Mouse (Mus musculus): ENCODE data around the gene Zfp574. TPM values are rescaled to one million over a fixed set of nuclear protein-coding genes. Genes with fewer than 3 reads are reported as not detected.

Gene Zfp574
- total RNA-seq, 2 experiments from 2014 or later = 29.2 to 29.6 TPM

DNA sequence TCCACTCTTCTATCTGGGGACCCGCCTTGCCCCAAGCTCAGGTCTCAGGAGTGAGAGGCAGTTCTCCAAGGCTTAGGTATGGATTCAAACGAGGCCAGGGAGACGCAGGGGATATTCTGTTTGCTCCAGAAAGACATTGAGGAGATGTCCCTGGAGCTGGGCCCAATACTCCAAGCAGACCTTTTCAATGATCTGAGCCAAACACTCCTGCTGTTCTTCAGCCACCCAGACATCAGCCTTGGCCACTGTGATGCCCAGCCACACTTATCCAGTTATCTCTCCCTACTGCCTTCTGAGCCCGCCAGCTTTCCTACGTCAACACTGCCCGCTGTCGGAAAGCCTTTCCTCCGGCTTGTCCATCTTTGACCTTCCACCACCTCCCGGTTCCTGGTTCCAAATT, 38.0 kb downstream of the Zfp574 start:
- no peak for DNase-seq (ENCODE audit: extremely low spot score in 1 of 2, low spot score in 1 of 2)

- peak in 1 of 2 experiments; percentile 37 for DNase-seq (ENCODE audit: extremely low spot score in 1 of 2, low spot score in 1 of 2)
Measured at GRCm38 (mm10) chr7:25112178-25112955, 40.0 kb downstream of the Zfp574 start.

DNA sequence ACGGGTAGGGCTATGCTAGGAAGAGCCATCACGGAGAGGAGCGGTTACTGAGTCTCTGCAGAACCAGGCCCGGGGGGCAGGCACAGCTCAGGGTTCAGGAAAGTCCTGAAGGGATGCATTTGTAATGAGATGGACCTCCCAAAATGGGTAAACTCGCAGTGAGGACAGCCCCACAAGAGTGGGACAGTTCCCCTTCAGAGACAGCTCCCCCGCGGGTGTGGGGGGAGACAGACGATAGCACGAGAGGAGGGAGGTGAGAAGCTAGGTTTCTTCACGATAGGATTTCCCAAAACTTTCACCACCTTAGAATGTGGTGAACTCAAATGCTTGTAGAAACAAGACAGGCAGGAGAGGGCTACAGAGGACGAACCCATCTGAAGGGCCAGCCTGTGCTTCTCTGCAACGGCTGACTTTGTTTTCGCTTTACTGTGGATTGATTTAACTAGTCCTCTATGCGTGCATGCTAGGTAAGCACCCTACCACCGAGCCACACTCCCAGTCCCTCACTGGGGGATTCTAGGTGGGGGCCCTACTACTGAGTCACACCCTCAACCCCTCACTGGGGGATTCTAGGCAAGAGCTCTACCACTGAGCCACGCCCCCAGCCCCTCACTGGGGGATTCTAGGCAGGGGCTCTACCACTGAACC, 40.7 kb downstream of the Zfp574 start:
- no peak for DNase-seq (ENCODE audit: extremely low spot score in 1 of 2, low spot score in 1 of 2)

DNA sequence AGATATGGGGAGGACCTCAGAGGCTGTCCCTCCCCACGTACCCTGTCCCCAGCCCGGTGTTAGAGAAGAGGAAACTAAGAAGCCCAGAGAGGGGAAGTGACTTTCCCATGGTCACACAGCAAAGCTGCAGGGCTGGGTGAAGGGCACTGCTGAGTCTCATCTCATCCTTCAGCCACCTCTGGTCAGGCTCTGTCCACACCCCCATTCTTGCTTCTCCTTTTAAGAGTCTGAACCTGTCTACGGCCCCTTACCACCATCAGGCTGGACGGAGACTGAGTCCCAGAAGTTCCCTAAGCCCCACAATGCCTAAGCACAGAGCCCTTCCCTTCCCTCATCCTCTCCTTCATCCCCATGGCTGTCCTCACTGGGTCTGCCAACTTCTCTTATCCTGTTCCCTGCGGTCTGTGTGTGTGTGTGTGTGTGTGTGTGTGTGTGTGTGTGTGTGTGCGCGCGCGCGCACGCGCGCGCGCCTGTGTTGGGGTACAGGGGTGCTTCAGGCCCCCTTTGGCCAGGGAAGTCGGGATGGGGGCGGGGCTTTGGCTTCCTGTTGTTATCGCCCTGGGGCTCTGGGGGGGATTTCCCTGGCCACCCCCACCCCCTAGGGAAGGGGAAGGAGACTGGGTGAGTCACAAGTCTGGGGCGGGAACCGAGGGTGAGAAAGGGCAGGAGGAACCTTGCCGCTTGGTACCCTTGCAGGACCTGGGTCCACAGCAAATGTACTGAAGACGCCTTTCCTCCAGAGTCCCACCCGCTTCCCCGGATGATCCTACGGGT, 47.9 kb downstream of the Zfp574 start:
- no peak for DNase-seq (ENCODE audit: extremely low spot score in 1 of 2, low spot score in 1 of 2)

DNA sequence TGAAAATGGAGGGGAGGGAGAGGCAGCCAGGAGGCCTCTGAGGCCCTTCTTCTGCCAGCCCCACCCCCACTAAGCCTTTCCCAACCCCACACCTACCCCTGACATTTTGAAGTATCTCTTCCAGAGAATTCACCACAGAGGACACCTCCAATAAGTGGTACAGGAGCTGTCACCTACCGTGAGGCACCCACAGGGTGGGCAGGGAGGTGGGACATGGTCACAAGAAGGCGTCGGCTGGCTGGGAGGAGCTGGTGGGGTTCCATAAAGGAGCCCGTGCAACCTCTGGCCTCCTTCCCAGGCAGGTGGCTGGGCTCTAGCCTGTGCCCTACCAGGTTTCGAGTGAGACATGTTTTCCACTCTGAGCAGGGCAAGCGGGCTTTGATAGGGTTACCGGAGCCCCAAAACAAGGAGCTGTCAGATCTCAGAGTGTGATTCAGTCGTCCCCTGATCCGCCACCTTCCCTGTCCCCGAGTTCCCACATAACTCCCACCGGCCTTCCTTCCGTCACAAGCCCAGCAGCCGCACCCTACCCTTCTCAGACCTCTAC, 48.9 kb downstream of the Zfp574 start:
- no peak for DNase-seq (ENCODE audit: extremely low spot score in 1 of 2, low spot score in 1 of 2)

GRCm38 (mm10) chr7:25125716-25126281, 53.4 kb downstream of the Zfp574 start:
- DNase-seq (ENCODE audit: extremely low spot score in 1 of 2, low spot score in 1 of 2) = no peak

DNA sequence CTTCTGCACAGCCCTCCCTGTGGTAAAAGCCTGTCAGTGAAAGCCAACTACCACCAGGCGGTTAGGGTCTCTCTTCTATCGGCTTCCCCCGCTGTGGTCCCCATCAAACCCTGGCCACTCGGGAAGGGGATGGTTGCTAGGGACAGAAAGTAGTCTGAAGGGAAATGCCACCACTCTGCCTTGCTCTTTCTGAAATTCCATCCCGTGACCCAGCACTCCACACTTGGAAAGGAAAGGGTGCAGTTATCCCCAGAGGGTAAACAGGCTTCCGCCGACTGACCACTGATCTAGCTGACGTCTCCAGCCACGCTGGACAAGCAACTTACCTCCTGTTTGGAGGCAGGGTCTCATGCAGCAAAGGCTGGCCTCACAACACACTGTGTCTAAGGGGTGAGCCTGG, 55.6 kb downstream of the Zfp574 start:
- DNase-seq (ENCODE audit: extremely low spot score in 1 of 2, low spot score in 1 of 2) = no peak

GRCm38 (mm10) chr7:25129390-25129979, 57.1 kb downstream of the Zfp574 start:
- no peak for DNase-seq (ENCODE audit: extremely low spot score in 1 of 2, low spot score in 1 of 2)

DNA sequence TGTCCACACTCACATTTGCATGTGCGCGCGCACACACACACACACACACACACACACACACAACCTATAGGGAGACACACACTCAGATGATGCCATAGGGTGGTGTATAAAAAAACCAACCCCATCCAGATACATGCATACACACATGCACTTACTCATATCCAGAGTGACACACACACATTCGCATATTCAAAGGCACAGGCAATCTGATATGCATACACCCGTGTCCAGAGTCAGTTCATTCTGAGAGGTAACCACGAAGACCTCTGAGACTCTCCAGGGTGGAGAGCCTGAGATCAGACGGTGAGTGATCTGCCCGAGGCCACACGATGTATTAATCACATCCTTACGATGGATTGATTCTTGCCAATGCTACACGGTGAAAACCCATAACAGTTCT, 58.2 kb downstream of the Zfp574 start:
- no peak for DNase-seq (ENCODE audit: extremely low spot score in 1 of 2, low spot score in 1 of 2)

DNA sequence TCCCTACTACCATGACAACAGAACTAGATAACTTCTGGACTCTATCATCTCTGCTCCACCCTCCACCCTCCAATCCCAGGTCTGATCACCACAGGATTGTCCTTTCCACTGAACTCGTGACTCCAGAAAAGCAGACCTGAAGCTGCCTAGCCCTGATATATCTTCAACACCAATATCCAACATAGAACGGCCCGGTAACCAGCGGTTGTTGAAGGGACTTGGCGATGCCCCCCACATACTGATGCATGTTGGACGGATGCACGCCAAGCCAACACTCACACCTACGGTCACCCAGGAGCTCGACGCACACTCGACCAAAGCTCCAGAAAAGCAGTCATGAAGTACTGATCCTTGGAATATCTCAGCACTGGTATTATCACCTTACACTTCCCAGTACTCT, 58.9 kb downstream of the Zfp574 start:
- no peak for DNase-seq (ENCODE audit: extremely low spot score in 1 of 2, low spot score in 1 of 2)

- no peak for DNase-seq (ENCODE audit: extremely low spot score in 1 of 2, low spot score in 1 of 2)
Measured at GRCm38 (mm10) chr7:25132318-25132960, 60.1 kb downstream of the Zfp574 start.

Small RNAs within 50 kb of the gene (microRNA-seq; reads per million reads assigned to microRNA genes)
- 0.18 to 0.60 reads per million in 2 experiments for gene Mir6537

Other genes with a start within 250 kb of the Zfp574 start
- under 1 TPM in 1 of 2 experiments, not detected in 1; 0.81 TPM for gene Gm9844, start 210.4 kb upstream of the Zfp574 start, total RNA-seq (2021)
- not detected for gene Lypd4, start 202.6 kb upstream of the Zfp574 start, total RNA-seq (2021)
- gene Dmrtc2, start 202.5 kb upstream of the Zfp574 start, total RNA-seq (2021) = not detected
- 100 to 1,000 TPM; 446 to 548 TPM for gene Rps19, start 188.2 kb upstream of the Zfp574 start, total RNA-seq (2021)
- gene Cd79a, start 175.2 kb upstream of the Zfp574 start, total RNA-seq (2021) = under 1 TPM in 1 of 2 experiments, not detected in 1; 0.42 TPM
- 10 to 100 TPM; 57.9 to 98.4 TPM for gene Arhgef1, start 169.7 kb upstream of the Zfp574 start, total RNA-seq (2021)
- not detected for gene Gm4881, start 128.1 kb upstream of the Zfp574 start, total RNA-seq (2021)
- 100 to 1,000 TPM; 270 to 302 TPM for gene Rabac1, start 99.8 kb upstream of the Zfp574 start, total RNA-seq (2021)
- gene Atp1a3, start 66.6 kb upstream of the Zfp574 start, total RNA-seq (2021) = 1,000 to 10,000 TPM; 2,623 to 2,665 TPM
- gene Grik5, start 221 bp upstream of the Zfp574 start, total RNA-seq (2021) = 100 to 1,000 TPM; 225 to 267 TPM
- gene Pou2f2, start 107.2 kb downstream of the Zfp574 start, total RNA-seq (2021) = 10 to 100 TPM in 1 of 2 experiments, 1 to 10 TPM in 1; 7.1 to 11.8 TPM
- 10 to 100 TPM; 24.0 to 26.4 TPM for gene Dedd2, start 148.0 kb downstream of the Zfp574 start, total RNA-seq (2021)
- gene Zfp526, start 148.9 kb downstream of the Zfp574 start, total RNA-seq (2021) = 10 to 100 TPM; 10.5 to 12.4 TPM
- gene Gsk3a, start 165.3 kb downstream of the Zfp574 start, total RNA-seq (2021) = 100 to 1,000 TPM; 195 to 200 TPM
- 10 to 100 TPM; 44.4 to 51.1 TPM for gene Erf, start 178.2 kb downstream of the Zfp574 start, total RNA-seq (2021)
- 100 to 1,000 TPM; 176 to 220 TPM for gene Cic, start 195.1 kb downstream of the Zfp574 start, total RNA-seq (2021)
- 10 to 100 TPM; 19.2 to 25.2 TPM for gene Pafah1b3, start 225.4 kb downstream of the Zfp574 start, total RNA-seq (2021)
- gene Prr19, start 228.8 kb downstream of the Zfp574 start, total RNA-seq (2021) = not detected
- 10 to 100 TPM; 26.0 to 28.1 TPM for gene Tmem145, start 233.5 kb downstream of the Zfp574 start, total RNA-seq (2021)
- 10 to 100 TPM; 93.9 to 98.8 TPM for gene Megf8, start 244.6 kb downstream of the Zfp574 start, total RNA-seq (2021)

Data from layer of hippocampus, postnatal 25 days (tissue).